Mouse (Mus musculus): ENCODE data around the gene Olfr309. TPM values are rescaled to one million over a fixed set of nuclear protein-coding genes. Genes with fewer than 3 reads are reported as not detected.

Gene Olfr309
- polyA plus RNA-seq (2012; rRNA removed), result not detected in 2 replicates

GRCm38 (mm10) chr7:86313608-86314007 is at the start of gene Olfr309:
Gene Olfr309, minus strand, starts transcription at chr7:86313708.

DNA sequence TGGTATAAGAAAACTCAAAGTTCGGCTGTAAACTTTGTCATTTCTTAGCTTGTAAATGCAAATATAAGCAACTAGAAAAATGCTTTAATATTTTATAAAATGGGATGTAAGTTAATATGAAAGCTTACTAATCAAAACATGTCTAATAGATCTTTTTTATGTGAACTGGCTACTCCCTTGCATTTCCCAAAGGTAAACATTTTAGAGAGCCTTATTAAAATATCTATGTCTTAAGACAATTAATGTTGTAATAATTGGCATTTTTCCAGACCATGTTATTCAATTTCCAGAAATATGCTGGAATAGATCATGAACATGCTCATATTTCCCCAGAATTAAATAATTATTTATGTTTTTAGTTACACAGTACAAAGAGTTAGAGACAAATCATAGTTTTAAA is 24.0 kb upstream of the Olfr309 start, which contains the start of gene Olfr307:
Gene Olfr307 (minus strand): TSS at position 101 of the 400 bp plus-strand sequence.

DNA sequence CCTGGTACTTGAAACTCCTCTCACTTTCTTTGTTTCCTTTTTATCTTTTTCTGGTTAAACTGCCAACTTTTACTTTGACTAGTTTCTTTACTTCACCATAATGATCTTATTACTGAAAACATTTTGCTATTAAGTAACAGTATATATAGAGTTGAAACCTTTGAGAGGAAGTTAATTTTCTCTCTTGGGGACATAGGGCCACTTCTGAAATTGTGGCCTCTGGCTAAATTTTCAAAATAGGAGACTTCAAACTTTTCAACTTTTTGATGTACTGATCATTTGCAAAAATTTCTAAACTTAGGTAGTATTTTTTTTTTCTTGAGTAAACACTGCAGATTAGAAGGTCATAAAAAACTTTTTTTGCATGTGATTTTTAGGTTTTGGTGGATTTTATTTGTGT is 12.0 kb upstream of the Olfr309 start, which contains the start of gene Olfr308:
Gene Olfr308 (minus strand): TSS at position 101 of the 400 bp plus-strand sequence.

GRCm38 (mm10) chr7:86277072-86277471 is 36.4 kb downstream of the Olfr309 start, which contains the start of gene Olfr310:
Gene Olfr310, minus strand, starts transcription at chr7:86277172.

Other genes with a start within 250 kb of the Olfr309 start
- gene Vmn2r75, start 141.9 kb downstream of the Olfr309 start, polyA plus RNA-seq (2012; rRNA removed), result not detected in 2 replicates
- gene Vmn2r76, start 67.4 kb downstream of the Olfr309 start, polyA plus RNA-seq (2012; rRNA removed), result not detected in 2 replicates
- gene Olfr310, start 36.5 kb downstream of the Olfr309 start, polyA plus RNA-seq (2012; rRNA removed), result not detected in 2 replicates
- gene Olfr308, start 11.9 kb upstream of the Olfr309 start, polyA plus RNA-seq (2012; rRNA removed), result not detected in 2 replicates
- gene Olfr307, start 23.9 kb upstream of the Olfr309 start, polyA plus RNA-seq (2012; rRNA removed), result not detected in 2 replicates
- gene Olfr305, start 53.2 kb upstream of the Olfr309 start, polyA plus RNA-seq (2012; rRNA removed), result not detected in 2 replicates
- gene Olfr304, start 73.0 kb upstream of the Olfr309 start, polyA plus RNA-seq (2012; rRNA removed), result not detected in 2 replicates
- not detected in 2 replicates for gene Olfr303, start 84.1 kb upstream of the Olfr309 start, polyA plus RNA-seq (2012; rRNA removed)
- not detected in 2 replicates for gene Olfr301, start 90.1 kb upstream of the Olfr309 start, polyA plus RNA-seq (2012; rRNA removed)
- not detected in 2 replicates for gene Olfr299, start 146.2 kb upstream of the Olfr309 start, polyA plus RNA-seq (2012; rRNA removed)
- gene Olfr298, start 178.8 kb upstream of the Olfr309 start, polyA plus RNA-seq (2012; rRNA removed), result not detected in 2 replicates
- not detected in 2 replicates for gene Olfr297, start 206.3 kb upstream of the Olfr309 start, polyA plus RNA-seq (2012; rRNA removed)

All from ovary, adult 2 months (tissue).